Mouse (Mus musculus) liver, embryonic 16.5 days (tissue): Measurements from ENCODE around the gene Cflar. TPM values are rescaled to one million over a fixed set of nuclear protein-coding genes. Genes with fewer than 3 reads are reported as not detected.
"Not testable (repeated sequence)": the region's sequence is repeated elsewhere in the genome, so short reads cannot be mapped to it uniquely, and the experiment has no call there.

ENCODE experiments used
- ATAC-seq: fragments of 200-750 bp; cut with Nextera tagmentation; 2 replicates; pipeline ENCODE4 v1.8.0; 2017; ENCODE audit warnings: low read depth, mild to moderate bottlenecking, moderate number of reproducible peaks, moderate library complexity
- H3K27ac ChIP-seq: fragments of 300-500 bp; sonication (generic); 2 replicates; pipeline ENCODE4 v1.5.1; 2014; ENCODE audit warnings: mild to moderate bottlenecking, low read length
- H3K27me3 ChIP-seq: fragments of 300-500 bp; sonication (generic); 2 replicates; pipeline ENCODE4 v1.6.1; 2014; ENCODE audit warnings: low read depth, low read length, mixed read lengths; ENCODE audit not compliant: control insufficient read depth, insufficient read depth
- H3K36me3 ChIP-seq: fragments of 300-500 bp; sonication (generic); 2 replicates; pipeline ENCODE4 v1.6.1; 2014; ENCODE audit warnings: mild to moderate bottlenecking; ENCODE audit not compliant: control insufficient read depth, insufficient read depth
- H3K4me1 ChIP-seq: fragments of 300-500 bp; sonication (generic); 2 replicates; pipeline ENCODE4 v1.6.1; 2014; ENCODE audit warnings: low read depth, low read length, mixed read lengths; ENCODE audit not compliant: control insufficient read depth
- H3K4me2 ChIP-seq: fragments of 300-500 bp; sonication (generic); 2 replicates; pipeline ENCODE4 v1.6.1; 2014; ENCODE audit warnings: low read depth, low read length, mixed read lengths
- H3K4me3 ChIP-seq: fragments of 300-500 bp; sonication (generic); 2 replicates; pipeline ENCODE4 v1.5.1; 2014; ENCODE audit warnings: low read depth, mild to moderate bottlenecking, low read length
- H3K9ac ChIP-seq: fragments of 300-500 bp; sonication (generic); 2 replicates; pipeline ENCODE4 v1.6.1; 2014; ENCODE audit warnings: low read depth, low read length
- H3K9me3 ChIP-seq: fragments of 300-500 bp; sonication (generic); replicated peaks from 2 replicates; pipeline ENCODE4 v1.6.1; 2016; ENCODE audit warnings: low read length; ENCODE audit not compliant: control insufficient read depth
- WGBS: fragments of 180-500 bp; shearing (Covaris S2); extraction: QIAGEN DNeasy Blood & Tissue Kit; methylation state at CpG from one replicate; pipeline ENCODE4 v1.1.7; 2014; ENCODE audit not compliant: insufficient replicate concordance; 5-methylcytosine and 5-hydroxymethylcytosine counted together
- polyA plus RNA-seq: library from polyadenylated mRNA; unstranded; fragments of >200 nt; fragmentation: Nextera tagmentation; extraction: Ambion mirVana; gene quantifications from 2 replicates; pipeline ENCODE4 v1.2.1, GENCODE M21; 2015

The Cflar gene
- 18.3 and 19.1 TPM in 2 replicates for polyA plus RNA-seq

- WGBS = under 1% methylated on average over 45 of the region's 45 CpGs
Observed at GRCm38 (mm10) chr1:58711365-58712016, at the start of gene Cflar. Gene Cflar, plus strand, starts transcription at chr1:58711508.

GRCm38 (mm10) chr1:58662671-58663070 lies 48.6 kb upstream of the Cflar start:
- not testable (repeated sequence) for H3K27ac ChIP-seq, H3K9ac ChIP-seq, H3K4me2 ChIP-seq, H3K36me3 ChIP-seq, H3K27me3 ChIP-seq, ATAC-seq, H3K4me3 ChIP-seq, H3K4me1 ChIP-seq, H3K9me3 ChIP-seq
- WGBS = 77% methylated on average over 5 of the region's 5 CpGs

More at GRCm38 (mm10) chr1:58711365-58712016, at the start of gene Cflar:
- Histone ChIP-seq H3K9me3 (no peaks in the 10 kb centered on the region), H3K36me3 (peaks cover 2% of the 10 kb centered on the region; the same call in 1 of the 2 replicates), H3K4me3 (peak within 1 kb of the TSS; percentile 79), H3K4me1 (peaks cover 6% of the 10 kb centered on the region), H3K4me2 (peak within 1 kb of the TSS; percentile 92), H3K27ac (peak within 1 kb of the TSS; percentile 97), H3K27me3 (no peaks in the 10 kb centered on the region), H3K9ac (peak within 1 kb of the TSS; percentile 89)
- ATAC-seq = peak; percentile 52

GRCm38 (mm10) chr1:58663365-58663764 lies 47.9 kb upstream of the Cflar start:
- H3K4me1 ChIP-seq, H3K9me3 ChIP-seq, H3K27me3 ChIP-seq, ATAC-seq, H3K9ac ChIP-seq, H3K4me2 ChIP-seq, H3K36me3 ChIP-seq, H3K4me3 ChIP-seq, H3K27ac ChIP-seq: not testable (repeated sequence)
- 54% methylated on average over 3 of the region's 3 CpGs for WGBS

- H3K9ac ChIP-seq = no peak overlapping the region
- H3K27me3 ChIP-seq = no peaks in the 10 kb centered on the region
- no peak for ATAC-seq
- no peak overlapping the region for H3K4me2 ChIP-seq
- no peaks in the 10 kb centered on the region for H3K9me3 ChIP-seq
- H3K4me3 ChIP-seq = no peak overlapping the region
- WGBS = 65% methylated on average over 5 of the region's 5 CpGs
- no peak overlapping the region for H3K27ac ChIP-seq
- H3K36me3 ChIP-seq = no peaks in the 10 kb centered on the region
- H3K4me1 ChIP-seq = no peaks in the 10 kb centered on the region
Observed at GRCm38 (mm10) chr1:58668191-58668590, 43.1 kb upstream of the Cflar start.

GRCm38 (mm10) chr1:58669635-58670034 lies 41.7 kb upstream of the Cflar start:
- H3K9ac ChIP-seq, H3K4me2 ChIP-seq, H3K27me3 ChIP-seq, H3K27ac ChIP-seq, H3K4me1 ChIP-seq, H3K36me3 ChIP-seq, H3K4me3 ChIP-seq, ATAC-seq, H3K9me3 ChIP-seq: not testable (repeated sequence)
- WGBS = 39% methylated on average over 3 of the region's 3 CpGs

DNA sequence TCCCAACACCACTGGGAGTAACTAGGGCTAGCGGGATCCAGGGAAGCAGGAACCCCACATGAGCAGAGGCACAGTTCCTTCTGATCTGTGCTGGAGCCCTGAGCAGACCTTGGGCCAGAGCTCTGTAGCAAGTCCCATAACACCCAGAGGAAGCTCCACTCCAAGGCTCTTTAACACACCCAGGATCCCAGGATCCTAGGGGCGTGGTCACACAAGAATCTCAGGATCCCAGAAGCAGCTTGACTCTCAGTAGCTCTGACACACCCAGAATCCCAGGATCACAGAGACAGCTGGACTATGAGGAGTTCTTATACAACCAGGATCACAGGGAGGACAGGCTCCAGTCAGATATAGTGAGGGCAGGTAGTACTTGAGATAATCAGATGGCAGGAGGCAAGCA lies 39.2 kb upstream of the Cflar start:
- Histone ChIP-seq H3K9ac (no peak overlapping the region), H3K4me3 (no peak overlapping the region), H3K9me3 (no peaks in the 10 kb centered on the region), H3K27ac (no peak overlapping the region), H3K4me1 (no peaks in the 10 kb centered on the region), H3K36me3 (no peaks in the 10 kb centered on the region), H3K27me3 (no peaks in the 10 kb centered on the region), H3K4me2 (no peak overlapping the region)
- no peak for ATAC-seq
- 60% methylated on average over 2 of the region's 2 CpGs for WGBS

DNA sequence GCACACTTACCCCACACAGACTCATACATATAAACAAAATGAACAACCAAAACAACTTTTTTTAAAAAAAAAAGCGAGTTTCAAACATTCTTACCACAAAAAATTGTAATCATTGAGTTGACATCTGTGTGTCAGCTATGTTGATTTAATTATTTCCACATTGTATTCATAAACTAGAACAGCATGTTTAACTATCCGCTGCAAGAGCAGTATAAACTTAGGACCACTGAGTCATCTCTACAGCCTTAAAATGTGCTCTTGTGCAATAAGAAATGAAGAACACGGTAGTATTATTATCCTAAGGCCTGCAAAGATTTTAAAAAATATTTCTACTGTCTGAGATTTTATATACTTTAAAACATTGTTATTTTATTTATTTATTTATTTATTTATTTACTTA lies 36.3 kb upstream of the Cflar start:
- 74% methylated on average over 3 of the region's 3 CpGs for WGBS

DNA sequence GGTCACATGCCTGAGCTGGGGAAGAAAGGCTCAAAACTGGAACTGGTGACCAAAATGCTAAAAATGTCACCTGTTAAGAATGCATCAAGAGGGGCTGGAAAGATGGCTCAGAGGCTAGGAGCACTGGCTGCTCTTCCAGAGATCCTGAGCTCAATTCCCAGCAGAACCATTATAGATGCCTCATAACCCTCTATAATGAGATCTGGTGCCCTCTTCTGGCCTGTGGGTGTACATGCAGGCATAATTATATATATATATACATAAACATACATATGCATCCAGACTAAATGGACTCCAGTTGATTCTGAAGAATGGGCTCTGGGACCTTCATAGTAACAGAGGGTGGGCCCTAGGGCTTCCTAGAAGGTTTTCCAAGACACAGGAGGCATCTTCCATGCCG lies 33.7 kb upstream of the Cflar start:
- ATAC-seq = no peak
- Histone ChIP-seq H3K9ac (no peak overlapping the region), H3K4me2 (no peak overlapping the region), H3K27me3 (no peaks in the 10 kb centered on the region), H3K36me3 (no peaks in the 10 kb centered on the region), H3K4me3 (no peak overlapping the region), H3K9me3 (no peaks in the 10 kb centered on the region), H3K27ac (no peak overlapping the region), H3K4me1 (no peaks in the 10 kb centered on the region)
- WGBS = 67% methylated on average over 1 of the region's 1 CpGs

More for the DNA sequence above, 36.3 kb upstream of the Cflar start:
- Histone ChIP-seq H3K27me3 (no peaks in the 10 kb centered on the region), H3K4me3 (no peak overlapping the region), H3K9me3 (no peaks in the 10 kb centered on the region), H3K4me2 (no peak overlapping the region), H3K36me3 (no peaks in the 10 kb centered on the region), H3K4me1 (no peaks in the 10 kb centered on the region), H3K9ac (no peak overlapping the region), H3K27ac (no peak overlapping the region)
- ATAC-seq = no peak

DNA sequence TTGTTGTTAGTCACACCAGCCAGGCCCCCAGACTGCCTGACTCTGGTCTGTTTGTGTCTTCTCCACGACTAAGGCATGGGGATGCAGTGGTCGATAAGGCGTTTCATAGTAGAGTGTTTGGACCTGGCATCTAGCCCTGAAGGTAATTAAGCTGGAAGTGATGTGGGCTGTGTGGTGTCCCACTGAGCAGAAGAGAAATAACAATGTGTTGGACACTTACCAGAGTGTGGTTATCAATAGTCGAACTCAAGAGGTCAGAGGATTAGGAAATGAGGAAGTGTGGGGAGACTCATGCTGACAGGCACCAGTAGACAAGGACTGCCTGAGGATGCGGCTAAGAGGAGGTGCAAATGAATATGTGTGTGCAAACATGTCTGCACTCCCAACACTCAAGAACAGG lies 32.9 kb upstream of the Cflar start:
- H3K9ac ChIP-seq, H3K27ac ChIP-seq, H3K36me3 ChIP-seq, ATAC-seq, H3K4me3 ChIP-seq, H3K4me1 ChIP-seq, H3K9me3 ChIP-seq, H3K27me3 ChIP-seq, H3K4me2 ChIP-seq: not testable (repeated sequence)
- WGBS = 40% methylated on average over 5 of the region's 5 CpGs
